Mouse (Mus musculus) megakaryocyte, embryonic 14.5 days (primary cell): ENCODE measurements around the gene Cacng1.

ENCODE experiments used
- FLI1 ChIP-seq: IDR thresholded peaks from 2 replicates; pipeline ENCODE4 v1.6.1; 2012; ENCODE audit warnings: low read length, inconsistent platforms, mixed read lengths
- GATA1 ChIP-seq: IDR thresholded peaks from 3 replicates; pipeline ENCODE4 v1.6.1; 2012; ENCODE audit warnings: mixed read lengths, low read length, inconsistent platforms, borderline replicate concordance

GRCm38 (mm10) chr11:107691569-107691968 is 24.8 kb downstream of the Cacng1 start:
- TF ChIP-seq GATA1 (no peak), FLI1 (no peak)
